Mouse (Mus musculus): ENCODE data around the gene Prrt1.

Prrt1 gene

GRCm38 (mm10) chr17:34628644-34628967, 727 bp upstream of the Prrt1 start:
- no peak for DNase-seq (ENCODE audit: inconsistent ontology term)

GRCm38 (mm10) chr17:34629796-34630603, 667 bp downstream of the Prrt1 start:
- DNase-seq (ENCODE audit: inconsistent ontology term) = no peak

GRCm38 (mm10) chr17:34630761-34631301, 1.5 kb downstream of the Prrt1 start:
- no peak for DNase-seq (ENCODE audit: inconsistent ontology term)

GRCm38 (mm10) chr17:34631647-34632046, 2.3 kb downstream of the Prrt1 start:
- DNase-seq (ENCODE audit: inconsistent ontology term) = no peak

GRCm38 (mm10) chr17:34632261-34632691, 2.9 kb downstream of the Prrt1 start:
- peak; percentile 87 for DNase-seq (ENCODE audit: inconsistent ontology term)

GRCm38 (mm10) chr17:34635671-34636070, 6.3 kb downstream of the Prrt1 start:
- DNase-seq (ENCODE audit: inconsistent ontology term) = no peak

GRCm38 (mm10) chr17:34637459-34637858, 8.1 kb downstream of the Prrt1 start:
- DNase-seq (ENCODE audit: inconsistent ontology term) = no peak

- DNase-seq (ENCODE audit: inconsistent ontology term) = no peak
Measured at GRCm38 (mm10) chr17:34639461-34640255, 10.3 kb downstream of the Prrt1 start.

- DNase-seq (ENCODE audit: inconsistent ontology term) = peak; percentile 93
Measured at GRCm38 (mm10) chr17:34640778-34641601, 11.7 kb downstream of the Prrt1 start.

- no peak for DNase-seq (ENCODE audit: inconsistent ontology term)
Measured at GRCm38 (mm10) chr17:34641945-34642344, 12.6 kb downstream of the Prrt1 start.

- DNase-seq (ENCODE audit: inconsistent ontology term) = no peak
Measured at GRCm38 (mm10) chr17:34643379-34643778, 14.0 kb downstream of the Prrt1 start.

GRCm38 (mm10) chr17:34643944-34644343, 14.6 kb downstream of the Prrt1 start:
- DNase-seq (ENCODE audit: inconsistent ontology term) = no peak

- DNase-seq (ENCODE audit: inconsistent ontology term) = peak; percentile 92
Measured at GRCm38 (mm10) chr17:34644608-34645007, 15.3 kb downstream of the Prrt1 start, which contains the start of gene Fkbpl. TSS of gene Fkbpl (plus strand) at chr17:34644764.

GRCm38 (mm10) chr17:34645256-34645829, 16.0 kb downstream of the Prrt1 start:
- DNase-seq (ENCODE audit: inconsistent ontology term) = no peak

GRCm38 (mm10) chr17:34645831-34646511, 16.6 kb downstream of the Prrt1 start:
- no peak for DNase-seq (ENCODE audit: inconsistent ontology term)

- peak; percentile 96 for DNase-seq (ENCODE audit: inconsistent ontology term)
Measured at GRCm38 (mm10) chr17:34646906-34647787, 17.8 kb downstream of the Prrt1 start, which contains the start of gene Atf6b. TSS of gene Atf6b (plus strand) at chr17:34647146.

GRCm38 (mm10) chr17:34648141-34648890, 19.0 kb downstream of the Prrt1 start:
- DNase-seq (ENCODE audit: inconsistent ontology term) = no peak

GRCm38 (mm10) chr17:34649106-34649864, 20.0 kb downstream of the Prrt1 start:
- no peak for DNase-seq (ENCODE audit: inconsistent ontology term)
